Mouse (Mus musculus) liver, embryonic 13.5 days (tissue): ENCODE data around the gene Abcf2. TPM values are rescaled to one million over a fixed set of nuclear protein-coding genes. Genes with fewer than 3 reads are reported as not detected.

Experiments
- ATAC-seq: fragments of 200-750 bp; cut with Nextera tagmentation; 2 replicates; pipeline ENCODE4 v1.8.0; 2017; ENCODE audit warnings: low read depth, mild to moderate bottlenecking, moderate number of reproducible peaks, moderate library complexity
- DNase-seq: peaks from one replicate; pipeline ENCODE4 v3.0.0; 2022
- H3K27ac ChIP-seq: fragments of 300-500 bp; sonication (generic); 2 replicates; pipeline ENCODE4 v1.5.1; 2015; ENCODE audit warnings: moderate library complexity, mild to moderate bottlenecking, inconsistent platforms
- H3K27me3 ChIP-seq: fragments of 300-500 bp; sonication (generic); 2 replicates; pipeline ENCODE4 v1.6.1; 2015; ENCODE audit warnings: mild to moderate bottlenecking, inconsistent platforms
- H3K36me3 ChIP-seq: fragments of 300-500 bp; sonication (generic); 2 replicates; pipeline ENCODE4 v1.6.1; 2015; ENCODE audit warnings: mild to moderate bottlenecking, inconsistent platforms
- H3K4me1 ChIP-seq: fragments of 300-500 bp; sonication (generic); replicated peaks from 2 replicates; pipeline ENCODE4 v1.6.1; 2015; ENCODE audit warnings: inconsistent platforms
- H3K4me2 ChIP-seq: fragments of 300-500 bp; sonication (generic); 2 replicates; pipeline ENCODE4 v1.6.1; 2015; ENCODE audit warnings: inconsistent platforms, mild to moderate bottlenecking, moderate library complexity
- H3K4me3 ChIP-seq: fragments of 300-500 bp; sonication (generic); replicated peaks from 2 replicates; pipeline ENCODE4 v1.5.1; 2015; ENCODE audit warnings: mild to moderate bottlenecking, inconsistent platforms
- H3K9ac ChIP-seq: fragments of 300-500 bp; sonication (generic); 2 replicates; pipeline ENCODE4 v1.6.1; 2015; ENCODE audit warnings: mild to moderate bottlenecking, inconsistent platforms
- H3K9me3 ChIP-seq: fragments of 300-500 bp; sonication (generic); replicated peaks from 2 replicates; pipeline ENCODE4 v1.6.1; 2016; ENCODE audit warnings: inconsistent platforms
- WGBS: fragments of 180-500 bp; shearing (Covaris S2); methylation state at CpG from one replicate; pipeline ENCODE4 v1.1.7; 2015; ENCODE audit not compliant: insufficient replicate concordance; 5-methylcytosine and 5-hydroxymethylcytosine counted together
- microRNA counts: library from miRNA; unstranded; fragments of <30 nt; microRNA quantifications from one replicate; lab custom pipeline; 2016
- microRNA-seq: library from miRNA; unstranded; fragments of <30 nt; microRNA quantifications from one replicate; pipeline ENCODE4, GENCODE M21; 2016
- polyA plus RNA-seq: library from polyadenylated mRNA; unstranded; fragments of >200 nt; fragmentation: Nextera tagmentation; extraction: Ambion mirVana; gene quantifications from 2 replicates; pipeline ENCODE4 v1.2.1, GENCODE M21; 2015

Abcf2 gene
- polyA plus RNA-seq, 1 experiment from 2014 or later, result 72.6 TPM

DNA sequence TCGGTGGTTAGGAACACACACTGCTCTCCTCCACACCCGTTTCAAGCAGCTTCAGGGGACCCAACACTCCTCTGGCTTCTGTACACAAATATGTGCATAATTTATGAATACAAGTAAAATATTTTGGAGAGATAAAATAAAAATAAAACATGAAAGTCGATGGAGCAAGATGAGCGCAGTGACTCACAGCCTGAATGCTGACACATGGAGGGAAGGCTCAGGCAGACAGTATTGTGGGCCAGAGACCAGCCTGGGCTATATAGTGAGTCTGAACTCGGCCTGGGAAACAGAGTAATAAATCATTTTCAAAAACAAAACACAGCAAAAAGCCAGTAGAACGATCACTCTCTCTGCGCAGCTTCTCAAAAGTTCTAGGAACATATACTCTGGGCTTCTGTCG lies 55.9 kb downstream of the Abcf2 start:
- Histone ChIP-seq H3K27ac (no peak overlapping the region), H3K9ac (no peak overlapping the region), H3K9me3 (no peaks in the 10 kb centered on the region), H3K4me1 (peaks cover 3% of the 10 kb centered on the region; the same call in 1 of the 2 replicates), H3K4me3 (no peak overlapping the region), H3K4me2 (no peak overlapping the region), H3K27me3 (peaks cover 84% of the 10 kb centered on the region), H3K36me3 (no peaks in the 10 kb centered on the region)
- WGBS, result 48% methylated on average over 8 of the region's 8 CpGs
- ATAC-seq (no peak), DNase-seq (no peak)

MicroRNAs within 50 kb of the gene (microRNA counts, 519-probe panel; counts per million panel counts)
- microRNA mmu-miR-671-3p (lab: Ali Mortazavi, UCI), result 114 counts per million
- microRNA mmu-miR-671-5p (lab: Ali Mortazavi, UCI), result 114 counts per million

Small RNA genes within 50 kb of the gene (microRNA-seq; reads per million reads assigned to microRNA genes)
- gene Mir671, result 847 reads per million, percentile 73 among the genes with 10 or more reads in this experiment

Other genes starting within 250 kb of the Abcf2 start
- gene Kcnh2, start 225.9 kb downstream of the Abcf2 start, polyA plus RNA-seq, result 0.20 and 0.22 TPM in 2 replicates
- 2.5 and 2.7 TPM in 2 replicates for gene Nos3, start 212.7 kb downstream of the Abcf2 start, polyA plus RNA-seq
- 0.56 and 0.60 TPM in 2 replicates for gene Atg9b, start 185.3 kb downstream of the Abcf2 start, polyA plus RNA-seq
- gene Abcb8, start 183.8 kb downstream of the Abcf2 start, polyA plus RNA-seq, result 30.2 and 30.5 TPM in 2 replicates
- gene Asic3, start 164.1 kb downstream of the Abcf2 start, polyA plus RNA-seq, result not detected in 2 replicates
- gene Cdk5, start 153.9 kb downstream of the Abcf2 start, polyA plus RNA-seq, result 10.9 and 11.3 TPM in 2 replicates
- gene Slc4a2, start 153.6 kb downstream of the Abcf2 start, polyA plus RNA-seq, result 9.0 and 10.8 TPM in 2 replicates
- 56.0 and 59.0 TPM in 2 replicates for gene Fastk, start 132.2 kb downstream of the Abcf2 start, polyA plus RNA-seq
- gene Tmub1, start 129.6 kb downstream of the Abcf2 start, polyA plus RNA-seq, result 5.8 and 7.3 TPM in 2 replicates
- 9.0 and 10.3 TPM in 2 replicates for gene Agap3, start 125.3 kb downstream of the Abcf2 start, polyA plus RNA-seq
- gene Gbx1, start 50.3 kb downstream of the Abcf2 start, polyA plus RNA-seq, result 0.02 TPM in 1 of 2 replicates, not detected in the other
- gene Asb10, start 36.5 kb downstream of the Abcf2 start, polyA plus RNA-seq, result 0.10 and 0.15 TPM in 2 replicates
- not detected in 2 replicates for gene 4931409K22Rik, start 20.7 kb downstream of the Abcf2 start, polyA plus RNA-seq
- gene Chpf2, start 9.3 kb upstream of the Abcf2 start, polyA plus RNA-seq, result 11.8 and 12.7 TPM in 2 replicates
- gene Smarcd3, start 46.9 kb upstream of the Abcf2 start, polyA plus RNA-seq, result 1.9 and 2.2 TPM in 2 replicates
- gene Nub1, start 108.1 kb upstream of the Abcf2 start, polyA plus RNA-seq, result 12.3 and 15.7 TPM in 2 replicates
- gene Wdr86, start 153.3 kb upstream of the Abcf2 start, polyA plus RNA-seq, result 1.5 and 2.0 TPM in 2 replicates
- 0.74 TPM in 1 of 2 replicates, not detected in the other for gene Crygn, start 180.5 kb upstream of the Abcf2 start, polyA plus RNA-seq